Mouse (Mus musculus): ENCODE data around the gene Sec24a.
"Not testable (repeated sequence)": the region's sequence is repeated elsewhere in the genome, so short reads cannot be mapped to it uniquely, and the experiment has no call there.

Gene Sec24a

GRCm38 (mm10) chr11:51688330-51689328 lies 74.8 kb downstream of the Sec24a start, which contains the start of gene 0610009B22Rik:
TSS of gene 0610009B22Rik (minus strand) at chr11:51688874.
- peak; percentile 99 for DNase-seq (ENCODE audit: low read depth)

GRCm38 (mm10) chr11:51681976-51682374 lies 81.5 kb downstream of the Sec24a start:
- no peak for DNase-seq (ENCODE audit: low read depth)

- peak; percentile 82 for DNase-seq (ENCODE audit: low read depth)
These were observed 82.0 kb downstream of the Sec24a start for GRCm38 (mm10) chr11:51681324-51681975.

- no peak for DNase-seq (ENCODE audit: low read depth)
These were observed 84.0 kb downstream of the Sec24a start for GRCm38 (mm10) chr11:51679466-51679865.

GRCm38 (mm10) chr11:51677737-51678418 lies 85.6 kb downstream of the Sec24a start:
- DNase-seq (ENCODE audit: low read depth), result no peak

- DNase-seq (ENCODE audit: low read depth), result no peak
These were observed 88.0 kb downstream of the Sec24a start for GRCm38 (mm10) chr11:51675386-51675785.

- DNase-seq (ENCODE audit: low read depth), result no peak
These were observed 90.1 kb downstream of the Sec24a start for GRCm38 (mm10) chr11:51673291-51673690.

- no peak for DNase-seq (ENCODE audit: low read depth)
These were observed 92.1 kb downstream of the Sec24a start for GRCm38 (mm10) chr11:51671376-51671775.

- DNase-seq (ENCODE audit: low read depth), result no peak
These were observed 92.6 kb downstream of the Sec24a start for GRCm38 (mm10) chr11:51670846-51671245.

GRCm38 (mm10) chr11:51664747-51665146 lies 98.7 kb downstream of the Sec24a start:
- not testable (repeated sequence) for DNase-seq (ENCODE audit: low read depth)

- no peak for DNase-seq (ENCODE audit: low read depth)
These were observed 100.8 kb downstream of the Sec24a start for GRCm38 (mm10) chr11:51662632-51663031.

- no peak for DNase-seq (ENCODE audit: low read depth)
These were observed 101.5 kb downstream of the Sec24a start for GRCm38 (mm10) chr11:51661867-51662365.

- DNase-seq (ENCODE audit: low read depth), result no peak
These were observed 104.7 kb downstream of the Sec24a start for GRCm38 (mm10) chr11:51658705-51659104.

GRCm38 (mm10) chr11:51658291-51658690 lies 105.1 kb downstream of the Sec24a start:
- no peak for DNase-seq (ENCODE audit: low read depth)

- DNase-seq (ENCODE audit: low read depth), result no peak
These were observed 106.5 kb downstream of the Sec24a start for GRCm38 (mm10) chr11:51656798-51657521.

- DNase-seq (ENCODE audit: low read depth), result no peak
These were observed 108.5 kb downstream of the Sec24a start for GRCm38 (mm10) chr11:51654891-51655290.

GRCm38 (mm10) chr11:51653736-51654135 lies 109.7 kb downstream of the Sec24a start:
- DNase-seq (ENCODE audit: low read depth), result no peak

GRCm38 (mm10) chr11:51652889-51653418 lies 110.5 kb downstream of the Sec24a start:
- no peak for DNase-seq (ENCODE audit: low read depth)

- DNase-seq (ENCODE audit: low read depth), result peak; percentile 56
These were observed 112.5 kb downstream of the Sec24a start, which contains the start of the genes N4bp3 and D930048N14Rik for GRCm38 (mm10) chr11:51650691-51651515. TSS of gene N4bp3 (minus strand) at chr11:51650842. TSS of gene D930048N14Rik (plus strand) at chr11:51650954.

- DNase-seq (ENCODE audit: low read depth), result no peak
These were observed 113.2 kb downstream of the Sec24a start for GRCm38 (mm10) chr11:51650261-51650660.
